Mouse (Mus musculus): ENCODE measurements at regions not wholly inside any gene's neighbourhood (a gene's known extent, or its start where the extent isn't known, plus 50 kb on each side); places are given as distances from the start of the nearest gene placed in this dataset.

DNA sequence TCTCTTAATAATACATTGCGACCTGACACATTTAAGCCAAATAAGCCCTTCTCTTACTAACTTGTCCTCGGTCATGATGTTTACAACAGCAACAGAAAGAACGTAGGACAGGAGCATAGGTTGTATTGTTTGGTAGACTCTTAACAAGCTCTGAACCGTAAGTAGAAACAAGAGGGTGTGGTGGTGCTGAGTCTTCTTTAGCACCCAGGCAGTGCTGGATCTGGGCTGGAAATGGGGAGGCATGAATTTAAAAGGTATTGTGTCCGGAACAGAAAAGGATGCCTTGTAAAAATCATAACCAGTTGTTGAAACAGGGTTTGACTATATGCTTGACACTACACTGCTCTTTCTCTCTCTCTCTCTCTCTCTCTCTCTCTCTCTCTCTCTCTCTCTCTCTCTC, 317.4 kb upstream of the Satb1 start:
- TF ChIP-seq POLR2AphosphoS2 (IDR thresholded peaks at IDR 0.05; ENCODE audit: low read length) = no peak
- TF ChIP-seq CTCF (IDR thresholded peaks at IDR 0.05 in 2 of 3, conservative IDR thresholded peaks at IDR 0.05 in 1 of 3; ENCODE audit: control insufficient read depth in 1 of 3, insufficient read depth in 1 of 3, low read depth in 2 of 3, low read length in 3 of 3, poor library complexity in 1 of 3, severe bottlenecking in 1 of 3) = no peak
- TF ChIP-seq USF1 (IDR thresholded peaks at IDR 0.05; ENCODE audit: low read depth, low read length) = no peak
- TF ChIP-seq POLR2A (IDR thresholded peaks at IDR 0.05; ENCODE audit: control insufficient read depth in 1 of 2, insufficient read depth in 1 of 2, low read depth in 1 of 2, low read length in 2 of 2, poor library complexity in 1 of 2) = no peak
- no peak for TF ChIP-seq SIN3A (IDR thresholded peaks at IDR 0.05; ENCODE audit: low read length)
- no peak for TF ChIP-seq TAL1 (IDR thresholded peaks at IDR 0.05; ENCODE audit: low read length)
- TF ChIP-seq CHD1 (IDR thresholded peaks at IDR 0.05; ENCODE audit: low read depth, low read length) = no peak
- TF ChIP-seq MEF2A (IDR thresholded peaks at IDR 0.05; ENCODE audit: extremely low read depth, insufficient replicate concordance, low read depth, low read length, poor library complexity, severe bottlenecking) = no peak
- TF ChIP-seq RAD21 (IDR thresholded peaks at IDR 0.05; ENCODE audit: low read depth, low read length) = no peak
- TF ChIP-seq EP300 (IDR thresholded peaks at IDR 0.05; ENCODE audit: low read depth in 1 of 2, low read length in 2 of 2) = no peak
- no peak for TF ChIP-seq USF2 (IDR thresholded peaks at IDR 0.05; ENCODE audit: borderline replicate concordance in 1 of 2, insufficient read depth in 1 of 2, low read depth in 1 of 2, low read length in 2 of 2)
- no peak for TF ChIP-seq GATA1 (IDR thresholded peaks at IDR 0.05; ENCODE audit: low read depth, low read length)
- TF ChIP-seq NELFE (IDR thresholded peaks at IDR 0.05; ENCODE audit: low read depth, low read length) = no peak
